Mouse (Mus musculus): Measurements from ENCODE around the gene P3h3.

P3h3 gene

GRCm38 (mm10) chr6:124865766-124866362 lies 8.3 kb upstream of the P3h3 start:
- DNase-seq (ENCODE audit: low read depth, low spot score) = no peak

GRCm38 (mm10) chr6:124863658-124864298 lies 6.2 kb upstream of the P3h3 start, which contains the start of gene Gpr162:
Gene Gpr162, minus strand, starts transcription at chr6:124863983.
- DNase-seq (ENCODE audit: low read depth, low spot score) = no peak

- DNase-seq (ENCODE audit: low read depth, low spot score) = no peak
Measured at GRCm38 (mm10) chr6:124863125-124863657, 5.6 kb upstream of the P3h3 start.

- DNase-seq (ENCODE audit: low read depth, low spot score) = no peak
Measured at GRCm38 (mm10) chr6:124862406-124863124, 5.0 kb upstream of the P3h3 start.

- DNase-seq (ENCODE audit: low read depth, low spot score) = no peak
Measured at GRCm38 (mm10) chr6:124861802-124862201, 4.2 kb upstream of the P3h3 start.

- DNase-seq (ENCODE audit: low read depth, low spot score) = no peak
Measured at GRCm38 (mm10) chr6:124861266-124861665, 3.7 kb upstream of the P3h3 start.

GRCm38 (mm10) chr6:124860511-124860910 lies 3.0 kb upstream of the P3h3 start:
- no peak for DNase-seq (ENCODE audit: low read depth, low spot score)

- DNase-seq (ENCODE audit: low read depth, low spot score) = peak; percentile 93
Measured at GRCm38 (mm10) chr6:124859725-124860124, 2.2 kb upstream of the P3h3 start.

- no peak for DNase-seq (ENCODE audit: low read depth, low spot score)
Measured at GRCm38 (mm10) chr6:124858561-124859318, 1.2 kb upstream of the P3h3 start.

GRCm38 (mm10) chr6:124857840-124858530 lies 433 bp upstream of the P3h3 start:
- DNase-seq (ENCODE audit: low read depth, low spot score) = peak; percentile 21

GRCm38 (mm10) chr6:124856321-124856720 lies 1.2 kb downstream of the P3h3 start:
- peak; percentile 17 for DNase-seq (ENCODE audit: low read depth, low spot score)

- no peak for DNase-seq (ENCODE audit: low read depth, low spot score)
Measured at GRCm38 (mm10) chr6:124854647-124855046, 2.9 kb downstream of the P3h3 start.

GRCm38 (mm10) chr6:124850535-124850934 lies 7.0 kb downstream of the P3h3 start:
- no peak for DNase-seq (ENCODE audit: low read depth, low spot score)

GRCm38 (mm10) chr6:124847305-124847704 lies 10.2 kb downstream of the P3h3 start:
- DNase-seq (ENCODE audit: low read depth, low spot score) = peak; percentile 92

- no peak for DNase-seq (ENCODE audit: low read depth, low spot score)
Measured at GRCm38 (mm10) chr6:124840241-124841167, 17.0 kb downstream of the P3h3 start, which contains the start of gene Gnb3. Gene Gnb3, minus strand, starts transcription at chr6:124840275.

GRCm38 (mm10) chr6:124839805-124840204 lies 17.7 kb downstream of the P3h3 start:
- no peak for DNase-seq (ENCODE audit: low read depth, low spot score)

- DNase-seq (ENCODE audit: low read depth, low spot score) = no peak
Measured at GRCm38 (mm10) chr6:124836411-124836810, 21.1 kb downstream of the P3h3 start.

GRCm38 (mm10) chr6:124835531-124835930 lies 22.0 kb downstream of the P3h3 start:
- DNase-seq (ENCODE audit: low read depth, low spot score) = no peak

GRCm38 (mm10) chr6:124834512-124835081 lies 23.0 kb downstream of the P3h3 start:
- no peak for DNase-seq (ENCODE audit: low read depth, low spot score)

GRCm38 (mm10) chr6:124831649-124832048 lies 25.9 kb downstream of the P3h3 start:
- no peak for DNase-seq (ENCODE audit: low read depth, low spot score)
